Mouse (Mus musculus) heart, embryonic 16.5 days (tissue): Measurements from ENCODE around the gene Tomm40. TPM values are rescaled to one million over a fixed set of nuclear protein-coding genes. Genes with fewer than 3 reads are reported as not detected.
A peak's percentile ranks its signal among the peaks of the same experiment; 100 is the strongest.

ENCODE experiments used
- ATAC-seq: fragments of 200-750 bp; cut with Nextera tagmentation; replicated peaks from 2 replicates; pipeline ENCODE4 v1.8.0; 2017; ENCODE audit warnings: moderate number of reproducible peaks; ENCODE audit not compliant: insufficient read depth, low FRiP score; ENCODE audit errors: extremely low read depth
- H3K27ac ChIP-seq: fragments of 300-500 bp; sonication (generic); 2 replicates; pipeline ENCODE4 v1.5.1; 2014; ENCODE audit warnings: mild to moderate bottlenecking, low read length, control low read depth, moderate library complexity
- H3K27me3 ChIP-seq: fragments of 300-500 bp; sonication (generic); 2 replicates; pipeline ENCODE4 v1.6.1; 2014; ENCODE audit warnings: low read length, mixed read lengths; ENCODE audit not compliant: control insufficient read depth, insufficient read depth
- H3K36me3 ChIP-seq: fragments of 300-500 bp; sonication (generic); 2 replicates; pipeline ENCODE4 v1.6.1; 2014; ENCODE audit not compliant: control insufficient read depth, insufficient read depth
- H3K4me1 ChIP-seq: fragments of 300-500 bp; sonication (generic); 2 replicates; pipeline ENCODE4 v1.6.1; 2014; ENCODE audit warnings: low read length, mixed read lengths; ENCODE audit not compliant: control insufficient read depth, insufficient read depth
- H3K4me2 ChIP-seq: fragments of 300-500 bp; sonication (generic); 2 replicates; pipeline ENCODE4 v1.6.1; 2014; ENCODE audit warnings: low read depth, mild to moderate bottlenecking, control low read depth, low read length
- H3K4me3 ChIP-seq: fragments of 300-500 bp; sonication (generic); 2 replicates; pipeline ENCODE4 v1.5.1; 2014; ENCODE audit warnings: mild to moderate bottlenecking, control low read depth, low read length
- H3K9ac ChIP-seq: fragments of 300-500 bp; sonication (generic); 2 replicates; pipeline ENCODE4 v1.6.1; 2014; ENCODE audit warnings: low read length, control low read depth
- H3K9me3 ChIP-seq: fragments of 300-500 bp; sonication (generic); replicated peaks from 2 replicates; pipeline ENCODE4 v1.6.1; 2016; ENCODE audit warnings: low read length; ENCODE audit not compliant: control insufficient read depth
- WGBS: fragments of 180-500 bp; shearing (Covaris S2); extraction: QIAGEN DNeasy Blood & Tissue Kit; methylation state at CpG from one replicate; pipeline ENCODE4 v1.1.7; 2014; 5-methylcytosine and 5-hydroxymethylcytosine counted together
- polyA plus RNA-seq: library from polyadenylated mRNA; unstranded; fragments of >200 nt; fragmentation: Nextera tagmentation; extraction: Ambion mirVana; gene quantifications from 2 replicates; pipeline ENCODE4 v1.2.1, GENCODE M21; 2015

Tomm40 gene
- polyA plus RNA-seq, 1 experiment from 2014 or later = 146 TPM

GRCm38 (mm10) chr7:19716822-19717221, 1.6 kb upstream of the Tomm40 start:
- no peak for ATAC-seq
- Histone ChIP-seq H3K4me1 (peaks cover 19% of the 10 kb centered on the region), H3K4me3 (no peak overlapping the region), H3K9ac (no peak overlapping the region), H3K27ac (0 out of 2 replicates have a peak overlapping the region, but pooled peaks have one; percentile 7), H3K9me3 (peaks cover 10% of the 10 kb centered on the region), H3K27me3 (no peaks in the 10 kb centered on the region), H3K4me2 (peak overlapping the region; percentile 63), H3K36me3 (peaks cover 27% of the 10 kb centered on the region)
- 65% methylated on average over 2 of the region's 2 CpGs for WGBS

- Histone ChIP-seq H3K4me1 (peaks cover 19% of the 10 kb centered on the region), H3K36me3 (peaks cover 31% of the 10 kb centered on the region), H3K4me3 (peak overlapping the region; percentile 40), H3K4me2 (peak overlapping the region; percentile 63), H3K9me3 (peaks cover 8% of the 10 kb centered on the region), H3K27me3 (no peaks in the 10 kb centered on the region), H3K9ac (peak overlapping the region; percentile 5; the same call in 1 of the 2 replicates), H3K27ac (peak overlapping the region; percentile 43)
- ATAC-seq = no peak
- WGBS = 6% methylated on average over 18 of the region's 18 CpGs
Measured at GRCm38 (mm10) chr7:19716055-19716682, 931 bp upstream of the Tomm40 start.

- no peak for ATAC-seq
- WGBS = under 1% methylated on average over 39 of the region's 39 CpGs
- H3K4me1 ChIP-seq = peaks cover 19% of the 10 kb centered on the region
Measured at GRCm38 (mm10) chr7:19714836-19715235, 402 bp downstream of the Tomm40 start.

GRCm38 (mm10) chr7:19713598-19713997, 1.6 kb downstream of the Tomm40 start:
- no peak overlapping the region for H3K9ac ChIP-seq
- no peaks in the 10 kb centered on the region for H3K27me3 ChIP-seq
- H3K36me3 ChIP-seq = peaks cover 38% of the 10 kb centered on the region
- no peak overlapping the region for H3K4me2 ChIP-seq
- no peaks in the 10 kb centered on the region for H3K9me3 ChIP-seq
- no peak overlapping the region for H3K4me3 ChIP-seq
- no peak overlapping the region for H3K27ac ChIP-seq
- ATAC-seq = no peak
- 89% methylated on average over 9 of the region's 9 CpGs for WGBS
- H3K4me1 ChIP-seq = peaks cover 19% of the 10 kb centered on the region

More at GRCm38 (mm10) chr7:19714836-19715235, 402 bp downstream of the Tomm40 start:
- Histone ChIP-seq H3K36me3 (peaks cover 25% of the 10 kb centered on the region), H3K9ac (peak overlapping the region; percentile 97), H3K27ac (peak overlapping the region; percentile 87), H3K4me3 (peak overlapping the region; percentile 100), H3K27me3 (no peaks in the 10 kb centered on the region), H3K4me2 (peak overlapping the region; percentile 89), H3K9me3 (no peaks in the 10 kb centered on the region)

GRCm38 (mm10) chr7:19713196-19713595, 2.0 kb downstream of the Tomm40 start:
- WGBS = 44% methylated on average over 4 of the region's 4 CpGs
- ATAC-seq = no peak
- H3K27ac ChIP-seq = no peak overlapping the region
- H3K9ac ChIP-seq = no peak overlapping the region
- H3K9me3 ChIP-seq = no peaks in the 10 kb centered on the region
- H3K27me3 ChIP-seq = no peaks in the 10 kb centered on the region
- peaks cover 38% of the 10 kb centered on the region for H3K36me3 ChIP-seq
- peaks cover 19% of the 10 kb centered on the region for H3K4me1 ChIP-seq
- H3K4me3 ChIP-seq = no peak overlapping the region
- no peak overlapping the region for H3K4me2 ChIP-seq

- H3K27me3 ChIP-seq = no peaks in the 10 kb centered on the region
- WGBS = 70% methylated on average over 4 of the region's 4 CpGs
- no peak overlapping the region for H3K27ac ChIP-seq
- H3K9ac ChIP-seq = no peak overlapping the region
- H3K4me1 ChIP-seq = peaks cover 19% of the 10 kb centered on the region
- no peak overlapping the region for H3K4me3 ChIP-seq
- no peak overlapping the region for H3K4me2 ChIP-seq
- no peak for ATAC-seq
- no peaks in the 10 kb centered on the region for H3K9me3 ChIP-seq
- peaks cover 44% of the 10 kb centered on the region for H3K36me3 ChIP-seq
Measured at GRCm38 (mm10) chr7:19712414-19712813, 2.8 kb downstream of the Tomm40 start.

GRCm38 (mm10) chr7:19710650-19711049, 4.6 kb downstream of the Tomm40 start:
- no peak overlapping the region for H3K4me2 ChIP-seq
- H3K36me3 ChIP-seq = peaks cover 51% of the 10 kb centered on the region
- no peak for ATAC-seq
- no peak overlapping the region for H3K27ac ChIP-seq
- H3K4me1 ChIP-seq = peaks cover 12% of the 10 kb centered on the region
- 89% methylated on average over 10 of the region's 10 CpGs for WGBS
- H3K9me3 ChIP-seq = no peaks in the 10 kb centered on the region
- no peaks in the 10 kb centered on the region for H3K27me3 ChIP-seq
- H3K9ac ChIP-seq = no peak overlapping the region
- H3K4me3 ChIP-seq = no peak overlapping the region

- H3K4me3 ChIP-seq = no peak overlapping the region
- H3K9me3 ChIP-seq = no peaks in the 10 kb centered on the region
- no peaks in the 10 kb centered on the region for H3K27me3 ChIP-seq
- no peak overlapping the region for H3K9ac ChIP-seq
- H3K4me1 ChIP-seq = peaks cover 8% of the 10 kb centered on the region
- WGBS = 96% methylated on average over 7 of the region's 7 CpGs
- no peak for ATAC-seq
- H3K36me3 ChIP-seq = peaks cover 38% of the 10 kb centered on the region
- no peak overlapping the region for H3K4me2 ChIP-seq
- no peak overlapping the region for H3K27ac ChIP-seq
Measured at GRCm38 (mm10) chr7:19705271-19705670, 10.0 kb downstream of the Tomm40 start.

- H3K36me3 ChIP-seq = peaks cover 33% of the 10 kb centered on the region
Measured at GRCm38 (mm10) chr7:19704475-19704874, 10.8 kb downstream of the Tomm40 start.

More at GRCm38 (mm10) chr7:19704475-19704874, 10.8 kb downstream of the Tomm40 start:
- Histone ChIP-seq H3K27ac (no peak overlapping the region), H3K27me3 (no peaks in the 10 kb centered on the region), H3K4me1 (peaks cover 13% of the 10 kb centered on the region), H3K9me3 (no peaks in the 10 kb centered on the region), H3K4me2 (no peak overlapping the region), H3K9ac (no peak overlapping the region), H3K4me3 (no peak overlapping the region)
- no peak for ATAC-seq
- 88% methylated on average over 4 of the region's 4 CpGs for WGBS
